In the genomic region with DNA sequence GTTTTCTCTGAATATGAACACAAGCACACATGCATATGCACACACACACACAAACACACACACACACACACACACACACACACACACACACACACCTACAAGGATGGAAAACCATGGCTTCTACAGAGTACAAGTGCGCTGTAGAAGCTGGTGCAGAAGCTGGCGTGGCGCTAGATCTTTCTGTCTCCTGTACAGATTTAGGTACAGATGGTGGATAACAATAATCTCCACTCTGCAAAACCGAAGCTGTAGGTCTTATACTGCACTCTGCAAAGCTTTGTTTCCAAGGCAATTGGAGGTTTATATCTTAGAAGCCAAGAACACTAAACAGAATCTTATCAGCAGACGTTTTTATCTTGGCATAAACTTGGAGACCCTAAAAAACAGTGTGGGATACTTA, we compare ENCODE assay signal across 28 mouse cellular contexts.
DNase-seq lines count a peak whose midpoint lies in the region; ATAC-seq lines count a peak whose summit lies in the region.
"Had no signal": no experiment of that assay in that cellular context is flagged by ENCODE, and none has a peak within 500 bp of the region (broad histone marks: within the 10 kb centered on the region; RNA-seq: fewer than 3 reads in every experiment).

No protein-coding gene starts in this region.

- H3K27me3 ChIP-seq in liver, embryonic 11.5 days (replicated peaks; ENCODE audit: control insufficient read depth, insufficient read depth, low read length): no peaks in the 10 kb centered on the region
- H3K27me3 ChIP-seq: embryonic facial prominence, embryonic 13.5 days; forebrain, embryonic 12.5 days; heart, embryonic 13.5 days had no signal

- no peak overlapping the region for H3K4me3 ChIP-seq in liver, embryonic 11.5 days (ENCODE audit: low read depth, low read length)
- H3K4me3 ChIP-seq: embryonic facial prominence, embryonic 10.5 days; embryonic facial prominence, embryonic 13.5 days; erythroblast, embryonic 14.5 days; forebrain, embryonic 12.5 days; heart, adult 2 months; heart, embryonic 10.5 days; heart, embryonic 13.5 days had no signal

- H3K4me2 ChIP-seq in liver, embryonic 11.5 days: no peak overlapping the region
- H3K4me2 ChIP-seq: embryonic facial prominence, embryonic 13.5 days; forebrain, embryonic 12.5 days; heart, embryonic 13.5 days; hindbrain, embryonic 14.5 days had no signal

- H3K36me3 ChIP-seq in liver, embryonic 11.5 days (ENCODE audit: control insufficient read depth, insufficient read depth, low read length): no peaks in the 10 kb centered on the region
- H3K36me3 ChIP-seq: embryonic facial prominence, embryonic 10.5 days; embryonic facial prominence, embryonic 13.5 days; forebrain, embryonic 12.5 days; heart, embryonic 10.5 days; heart, embryonic 13.5 days had no signal

- no peaks in the 10 kb centered on the region for H3K4me1 ChIP-seq in liver, embryonic 11.5 days (replicated peaks; ENCODE audit: control insufficient read depth, insufficient read depth, low read length)
- H3K4me1 ChIP-seq: embryonic facial prominence, embryonic 10.5 days; forebrain, embryonic 12.5 days; heart, embryonic 10.5 days; heart, embryonic 13.5 days had no signal

- no peak overlapping the region for H3K27ac ChIP-seq in liver, embryonic 11.5 days (ENCODE audit: low read depth, low read length)
- H3K27ac ChIP-seq: embryonic facial prominence, embryonic 10.5 days; embryonic facial prominence, embryonic 13.5 days; forebrain, embryonic 12.5 days; heart, adult 2 months; heart, embryonic 10.5 days; heart, embryonic 13.5 days; hindbrain, embryonic 14.5 days; hindbrain, postnatal 0 days had no signal

- DNase-seq in layer of hippocampus, adult 11-12 months (ENCODE audit: low spot score): peak; percentile 6
- DNase-seq in layer of hippocampus, postnatal 25 days (ENCODE audit: extremely low spot score in 1 of 2, low spot score in 1 of 2): no peak
- DNase-seq in right cerebral cortex, postnatal 10 days (ENCODE audit: low spot score in 2 of 2): peak; percentile 34 to 40
- no peak for DNase-seq in right cerebral cortex, adult 2 months (ENCODE audit: low spot score in 2 of 2)
- peak; percentile 33 for DNase-seq in telencephalon, adult 2 months (ENCODE audit: low read depth, low spot score)
- DNase-seq in liver, embryonic 11.5 days (ENCODE audit: low spot score): no peak
- DNase-seq: adrenal gland, adult 2 months; adrenal gland, postnatal 14 days; cerebellum, adult 11-12 months; cerebellum, adult 8-10 months; cerebellum, postnatal 10 days; cerebellum, postnatal 36 days; embryo, embryonic 11 days; gastrocnemius, postnatal 10 days; gastrocnemius, postnatal 36 days; heart, adult 2 months; heart, postnatal 14 days; heart, postnatal 4 days had no signal

- no peak for ATAC-seq in liver, embryonic 11.5 days (replicated peaks; ENCODE audit: low FRiP score)
- ATAC-seq: CD4-positive, CD25-positive, alpha-beta regulatory T cell, adult 4 months; forebrain, embryonic 16.5 days; hindbrain, postnatal 0 days had no signal

- no peaks in the 10 kb centered on the region for H3K9me3 ChIP-seq in liver, embryonic 11.5 days (ENCODE audit: control insufficient read depth, low read length)
- H3K9me3 ChIP-seq: embryonic facial prominence, embryonic 10.5 days; embryonic facial prominence, embryonic 13.5 days; forebrain, embryonic 12.5 days; heart, embryonic 10.5 days; heart, embryonic 13.5 days had no signal

- no peak overlapping the region for H3K9ac ChIP-seq in liver, embryonic 11.5 days (ENCODE audit: low read depth, low read length)
- H3K9ac ChIP-seq: embryonic facial prominence, embryonic 13.5 days; forebrain, embryonic 12.5 days; heart, embryonic 13.5 days; hindbrain, embryonic 14.5 days had no signal

- 71% methylated on average over 5 of the region's 5 CpGs for WGBS in liver, embryonic 11.5 days

Comparison
In these comparisons a context has a peak if more than half of its experiments do, and no peak if none do; other contexts are left out.
1. DNase-seq: peak in layer of hippocampus, adult 11-12 months (single experiment), right cerebral cortex, postnatal 10 days (2 of 2) and telencephalon, adult 2 months (single experiment); none in layer of hippocampus, postnatal 25 days (0 of 2), right cerebral cortex, adult 2 months (0 of 2) and liver, embryonic 11.5 days (single experiment).